Mouse (Mus musculus) liver, adult 2 months (tissue): ENCODE measurements around the gene C1ql3.

Source experiments
- CTCF ChIP-seq: fragments of 200-500 bp; IDR thresholded peaks from 2 replicates; pipeline ENCODE4 v1.5.1; 2011; ENCODE audit warnings: low read depth, low read length, control low read depth
- POLR2A ChIP-seq: fragments of 200-500 bp; IDR thresholded peaks from 2 replicates; pipeline ENCODE4 v1.6.1; 2011; ENCODE audit warnings: low read length, control low read depth; ENCODE audit not compliant: insufficient read depth; ENCODE audit errors: extremely low read depth

DNA sequence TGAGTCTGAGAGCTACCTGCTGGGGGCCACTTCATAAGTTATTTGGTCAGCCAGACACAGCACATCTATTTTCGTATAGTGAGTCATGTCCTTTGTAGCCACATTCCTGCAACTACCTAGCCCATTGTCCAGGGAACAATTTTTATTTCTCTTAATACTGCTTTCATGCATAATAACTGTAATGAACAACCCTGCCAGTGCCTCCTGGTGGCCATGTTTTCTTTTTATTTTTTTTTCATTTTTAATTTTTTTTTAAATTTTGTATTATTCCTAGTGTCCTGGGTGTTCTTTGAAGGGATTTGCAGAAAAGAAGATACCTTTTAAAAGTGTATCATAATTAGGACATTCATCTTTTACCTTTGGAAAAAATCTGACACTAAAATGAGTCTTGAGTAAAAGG, 3.2 kb downstream of the C1ql3 start:
- TF ChIP-seq CTCF = no peak
- TF ChIP-seq POLR2A = no peak
